Mouse (Mus musculus) MEL (cell line): ENCODE data around the gene Atg7. TPM values are rescaled to one million over a fixed set of nuclear protein-coding genes. Genes with fewer than 3 reads are reported as not detected.

Source experiments
- DNase-seq: peaks from one replicate; pipeline ENCODE4 v3.0.0; 2011; ENCODE audit warnings: low read depth, low spot score
- H3K27ac ChIP-seq: 2 replicates; pipeline ENCODE4 v1.5.1; 2012; ENCODE audit warnings: low read depth, mild to moderate bottlenecking, control low read depth, low read length, moderate library complexity; ENCODE audit not compliant: control insufficient read depth
- H3K27me3 ChIP-seq, 2 experiments: fragments of 150-350 bp in 1 of 2; sonication (generic) in 1 of 2; 2 replicates each; pipeline ENCODE4 v1.6.1; 2012; ENCODE audit warnings: low read length in 2 of 2, mild to moderate bottlenecking in 2 of 2, improper control_type of control experiment in 1 of 2, moderate library complexity in 1 of 2; ENCODE audit not compliant: insufficient read depth in 2 of 2, control insufficient read depth in 1 of 2
- H3K36me3 ChIP-seq, 2 experiments: 2 replicates each; pipeline ENCODE4 v1.6.1; 2012 to 2014; ENCODE audit warnings: low read length in 2 of 2, improper control_type of control experiment in 1 of 2, inconsistent platforms in 1 of 2, mild to moderate bottlenecking in 1 of 2; ENCODE audit not compliant: insufficient read depth in 2 of 2, control insufficient read depth in 1 of 2
- H3K4me1 ChIP-seq, 2 experiments: fragments of 150-350 bp in 1 of 2; sonication (generic) in 1 of 2; 2 replicates each; pipeline ENCODE4 v1.6.1; 2012; ENCODE audit warnings: low read length in 2 of 2, improper control_type of control experiment in 1 of 2, mild to moderate bottlenecking in 1 of 2; ENCODE audit not compliant: insufficient read depth in 2 of 2, control insufficient read depth in 1 of 2
- H3K4me3 ChIP-seq, 2 experiments: fragments of 150-350 bp in 1 of 2; sonication (generic) in 1 of 2; 2 replicates each; pipeline ENCODE4 v1.5.1; 2012; ENCODE audit warnings: low read depth in 2 of 2, low read length in 2 of 2, mild to moderate bottlenecking in 2 of 2, moderate library complexity in 2 of 2, control low read depth in 1 of 2, improper control_type of control experiment in 1 of 2; ENCODE audit not compliant: control insufficient read depth in 1 of 2, insufficient read depth in 1 of 2
- H3K79me2 ChIP-seq: 2 replicates; pipeline ENCODE4 v1.6.1; 2012; ENCODE audit warnings: mild to moderate bottlenecking, low read length, moderate library complexity; ENCODE audit not compliant: control insufficient read depth, poor library complexity, insufficient read depth
- H3K9ac ChIP-seq: 2 replicates; pipeline ENCODE4 v1.6.1; 2012; ENCODE audit warnings: low read depth, mild to moderate bottlenecking, control low read depth, low read length, moderate library complexity; ENCODE audit not compliant: control insufficient read depth, poor library complexity, severe bottlenecking
- H3K9me3 ChIP-seq: fragments of 150-350 bp; sonication (generic); replicated peaks from 2 replicates; pipeline ENCODE4 v1.6.1; 2012; ENCODE audit warnings: mild to moderate bottlenecking, low read length, improper control_type of control experiment, moderate library complexity; ENCODE audit not compliant: insufficient read depth
- BHLHE40 ChIP-seq: IDR thresholded peaks from 2 replicates; pipeline ENCODE4 v1.6.1; 2012; ENCODE audit warnings: low read depth, mild to moderate bottlenecking, inconsistent platforms, low read length, improper control_type of control experiment, borderline replicate concordance
- CHD2 ChIP-seq: IDR thresholded peaks from 2 replicates; pipeline ENCODE4 v1.6.1; 2011; ENCODE audit warnings: low read length, improper control_type of control experiment
- CTCF ChIP-seq, 3 experiments: IDR thresholded peaks in 2 of 3; conservative IDR thresholded peaks in 1 of 3; 2 replicates each; pipeline ENCODE4 v1.5.1; 2011 to 2012; ENCODE audit warnings: low read length in 3 of 3, low read depth in 2 of 3, mild to moderate bottlenecking in 2 of 3, improper control_type of control experiment in 1 of 3, inconsistent platforms in 1 of 3, mixed read lengths in 1 of 3, moderate library complexity in 1 of 3; ENCODE audit not compliant: control insufficient read depth in 1 of 3, insufficient read depth in 1 of 3, poor library complexity in 1 of 3, severe bottlenecking in 1 of 3
- E2F4 ChIP-seq: IDR thresholded peaks from 2 replicates; pipeline ENCODE4 v1.6.1; 2011; ENCODE audit warnings: low read depth, low read length, improper control_type of control experiment, borderline replicate concordance
- ELF1 ChIP-seq: IDR thresholded peaks from 2 replicates; pipeline ENCODE4 v1.6.1; 2014; ENCODE audit warnings: low read depth, mild to moderate bottlenecking, inconsistent platforms, low read length, improper control_type of control experiment, moderate library complexity
- EP300 ChIP-seq, 2 experiments: IDR thresholded peaks; 2 replicates each; pipeline ENCODE4 v1.6.1; 2011; ENCODE audit warnings: improper control_type of control experiment in 2 of 2, low read length in 2 of 2, low read depth in 1 of 2, mild to moderate bottlenecking in 1 of 2
- ETS1 ChIP-seq: IDR thresholded peaks from 2 replicates; pipeline ENCODE4 v1.6.1; 2012; ENCODE audit warnings: low read depth, mild to moderate bottlenecking, inconsistent platforms, low read length, improper control_type of control experiment, moderate library complexity
- MAX ChIP-seq: IDR thresholded peaks from 2 replicates; pipeline ENCODE4 v1.6.1; 2011; ENCODE audit warnings: low read length, improper control_type of control experiment
- MAZ ChIP-seq: IDR thresholded peaks from 2 replicates; pipeline ENCODE4 v1.6.1; 2012; ENCODE audit warnings: low read depth, mild to moderate bottlenecking, inconsistent platforms, low read length, improper control_type of control experiment
- NELFE ChIP-seq: IDR thresholded peaks from 2 replicates; pipeline ENCODE4 v1.6.1; 2011; ENCODE audit warnings: low read depth, low read length, improper control_type of control experiment
- POLR2AphosphoS2 ChIP-seq: IDR thresholded peaks from 2 replicates; pipeline ENCODE4 v1.6.1; 2011; ENCODE audit warnings: low read length, improper control_type of control experiment
- POLR2AphosphoS5 ChIP-seq: IDR thresholded peaks from 2 replicates; pipeline ENCODE4 v1.6.1; 2012; ENCODE audit warnings: low read depth, borderline replicate concordance, mild to moderate bottlenecking, inconsistent platforms, low read length, moderate library complexity, mixed read lengths
- RAD21 ChIP-seq: IDR thresholded peaks from 2 replicates; pipeline ENCODE4 v1.6.1; 2011; ENCODE audit warnings: mild to moderate bottlenecking, low read depth, low read length, improper control_type of control experiment
- RCOR1 ChIP-seq: IDR thresholded peaks from 2 replicates; pipeline ENCODE4 v1.6.1; 2012; ENCODE audit warnings: low read depth, mild to moderate bottlenecking, inconsistent platforms, low read length, improper control_type of control experiment
- SIN3A ChIP-seq: IDR thresholded peaks from 2 replicates; pipeline ENCODE4 v1.6.1; 2012; ENCODE audit warnings: low read length, improper control_type of control experiment, inconsistent platforms
- SMC3 ChIP-seq: IDR thresholded peaks from 2 replicates; pipeline ENCODE4 v1.6.1; 2011; ENCODE audit warnings: low read depth, low read length, improper control_type of control experiment
- TAL1 ChIP-seq: IDR thresholded peaks from 2 replicates; pipeline ENCODE4 v1.6.1; 2012; ENCODE audit warnings: mild to moderate bottlenecking, inconsistent platforms, low read length, moderate library complexity, mixed read lengths
- TBP ChIP-seq: IDR thresholded peaks from 2 replicates; pipeline ENCODE4 v1.8.0; 2011; ENCODE audit warnings: low read depth, low read length, improper control_type of control experiment
- TCF12 ChIP-seq: IDR thresholded peaks from 2 replicates; pipeline ENCODE4 v1.6.1; 2014; ENCODE audit warnings: low read depth, mild to moderate bottlenecking, inconsistent platforms, low read length, improper control_type of control experiment, moderate library complexity
- USF2 ChIP-seq, 2 experiments: IDR thresholded peaks; 2 replicates each; pipeline ENCODE4 v1.6.1; 2011 to 2012; ENCODE audit warnings: improper control_type of control experiment in 2 of 2, low read length in 2 of 2, borderline replicate concordance in 1 of 2, inconsistent platforms in 1 of 2, low read depth in 1 of 2, mild to moderate bottlenecking in 1 of 2; ENCODE audit not compliant: insufficient read depth in 1 of 2
- ZC3H11A ChIP-seq: IDR thresholded peaks from 2 replicates; pipeline ENCODE4 v1.6.1; 2012; ENCODE audit warnings: low read depth, mild to moderate bottlenecking, inconsistent platforms, low read length, improper control_type of control experiment
- ZKSCAN1 ChIP-seq: IDR thresholded peaks from 2 replicates; pipeline ENCODE4 v1.6.1; 2012; ENCODE audit warnings: low read depth, mild to moderate bottlenecking, inconsistent platforms, low read length, improper control_type of control experiment, moderate library complexity
- polyA plus RNA-seq, 2 experiments: library from polyadenylated mRNA; stranded (reverse) in 1 of 2; unstranded in 1 of 2; fragments of >175 nt in 1 of 2; fragments of >200 nt in 1 of 2; gene quantifications; 2 replicates each; pipeline versions ENCODE4 v1.2.1 to v1.2.4; 2012; ENCODE audit warnings: low replicate concordance in 2 of 2, low read depth in 1 of 2; ENCODE audit not compliant: insufficient read length in 2 of 2, insufficient read depth in 1 of 2, missing spikeins in 1 of 2
- total RNA-seq: library from RNA; depleted of rRNA; stranded (reverse); fragments of 300-350 nt; gene quantifications from 2 replicates; pipeline ENCODE4 v1.2.3, GENCODE M21; 2012

The Atg7 gene
- total and polyA plus RNA-seq, 3 experiments = 14.6 TPM; not detected in 1

DNA sequence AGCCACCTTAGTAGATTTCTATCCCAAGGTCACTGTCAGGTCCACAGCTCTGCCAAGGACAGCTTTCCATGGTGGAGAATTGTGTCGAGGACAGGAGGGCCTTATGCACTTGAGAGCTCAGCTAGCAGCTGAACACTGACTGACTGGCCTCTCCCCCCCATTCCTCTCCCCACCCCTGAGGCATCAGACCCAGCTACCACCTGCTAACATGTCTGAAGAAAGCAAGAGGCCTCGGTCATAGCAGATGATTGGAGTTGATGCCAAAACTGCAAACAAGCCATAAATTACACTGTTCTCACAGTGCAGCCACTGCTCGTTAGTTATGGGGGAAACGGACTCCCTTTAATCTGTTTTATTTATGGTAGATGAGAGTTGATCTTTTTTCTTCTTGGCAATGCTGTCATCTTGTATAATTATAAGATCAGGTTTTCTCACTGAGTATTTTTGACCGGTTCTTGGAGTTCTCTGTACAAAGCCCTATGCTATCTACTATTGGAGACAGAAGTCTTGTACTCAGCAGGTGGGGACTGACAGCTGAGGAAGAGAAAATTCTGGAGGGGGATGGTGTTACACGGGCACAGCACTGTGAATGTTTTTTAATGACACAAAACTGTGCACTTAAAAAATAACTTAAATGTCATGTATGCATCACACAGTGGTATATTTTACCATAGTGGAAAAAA is 171.4 kb downstream of the Atg7 start:
- H3K9me3 ChIP-seq = no peaks in the 10 kb centered on the region

DNA sequence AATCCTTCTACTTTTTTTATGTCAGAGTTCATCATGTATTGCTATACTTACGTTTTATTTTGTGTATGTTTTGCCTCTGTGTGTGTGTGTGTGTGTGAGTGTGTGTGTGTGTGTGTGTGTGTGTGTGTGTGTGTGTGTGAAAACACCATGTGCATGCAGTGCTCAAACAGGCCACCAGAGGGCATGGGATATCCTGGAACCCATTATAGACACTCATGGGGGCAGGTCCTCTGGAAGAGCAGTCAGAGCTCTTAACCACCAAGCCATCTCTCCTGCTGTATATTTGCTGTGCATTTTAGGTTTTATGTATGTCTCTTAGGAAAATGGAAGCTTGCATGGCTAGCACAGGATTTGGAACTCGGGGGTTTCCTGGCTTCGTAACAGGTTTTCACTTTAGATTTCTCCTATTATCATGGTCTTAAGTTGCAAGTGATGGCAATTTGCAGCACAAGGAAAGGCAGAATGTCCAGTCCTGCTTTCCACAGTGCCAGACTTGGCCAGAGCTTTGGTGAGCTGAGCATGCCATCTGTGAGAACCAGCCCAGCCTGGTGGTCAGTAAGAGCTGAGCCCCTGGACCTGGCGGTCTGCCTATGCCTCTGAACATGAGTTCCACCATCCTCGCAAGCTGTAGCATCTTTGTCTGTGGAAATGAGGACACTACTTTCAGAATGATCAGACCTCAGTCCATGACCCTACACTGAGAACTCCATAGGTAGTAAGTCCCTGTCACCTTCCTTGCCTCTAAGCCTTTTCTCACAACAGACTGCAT is 172.2 kb downstream of the Atg7 start:
- no peak for TF ChIP-seq ZKSCAN1
- TF ChIP-seq SMC3 = peak; percentile 64
- peak; percentile 37 to 56 (median 56); a peak in 5 of 6 replicates for TF ChIP-seq CTCF (IDR thresholded peaks at IDR 0.05 in 2 of 3, conservative IDR thresholded peaks at IDR 0.05 in 1 of 3; ENCODE audit: control insufficient read depth in 1 of 3, insufficient read depth in 1 of 3, low read depth in 2 of 3, low read length in 3 of 3, poor library complexity in 1 of 3, severe bottlenecking in 1 of 3)
- TF ChIP-seq ZC3H11A = peak; percentile 25; the same call in 1 of the 2 replicates
- TF ChIP-seq RAD21 = peak; percentile 38
- H3K9me3 ChIP-seq = no peaks in the 10 kb centered on the region
- no peak overlapping the region for H3K9ac ChIP-seq
- no peak overlapping the region for H3K27ac ChIP-seq
- no peaks in the 10 kb centered on the region for H3K27me3 ChIP-seq
- no peaks in the 10 kb centered on the region for H3K79me2 ChIP-seq
- H3K36me3 ChIP-seq = peaks cover 0 to 27% of the 10 kb centered on the region in 2 experiments; a peak in 2 of 4 replicates
- H3K4me1 ChIP-seq = peaks cover 6 to 27% of the 10 kb centered on the region in 2 experiments
- peak; percentile 52 for DNase-seq
- H3K4me3 ChIP-seq = no peak overlapping the region

More for the DNA sequence above, 171.4 kb downstream of the Atg7 start:
- peaks cover 6 to 23% of the 10 kb centered on the region in 2 experiments for H3K4me1 ChIP-seq
- H3K9ac ChIP-seq = no peak overlapping the region
- peaks cover 0 to 21% of the 10 kb centered on the region in 2 experiments; a peak in 2 of 4 replicates for H3K36me3 ChIP-seq
- DNase-seq = no peak
- H3K27ac ChIP-seq = no peak overlapping the region
- no peaks in the 10 kb centered on the region for H3K79me2 ChIP-seq
- H3K4me3 ChIP-seq = no peak overlapping the region
- TF ChIP-seq ZKSCAN1 (no peak), POLR2AphosphoS2 (no peak), NELFE (no peak)
- no peaks in the 10 kb centered on the region for H3K27me3 ChIP-seq

DNA sequence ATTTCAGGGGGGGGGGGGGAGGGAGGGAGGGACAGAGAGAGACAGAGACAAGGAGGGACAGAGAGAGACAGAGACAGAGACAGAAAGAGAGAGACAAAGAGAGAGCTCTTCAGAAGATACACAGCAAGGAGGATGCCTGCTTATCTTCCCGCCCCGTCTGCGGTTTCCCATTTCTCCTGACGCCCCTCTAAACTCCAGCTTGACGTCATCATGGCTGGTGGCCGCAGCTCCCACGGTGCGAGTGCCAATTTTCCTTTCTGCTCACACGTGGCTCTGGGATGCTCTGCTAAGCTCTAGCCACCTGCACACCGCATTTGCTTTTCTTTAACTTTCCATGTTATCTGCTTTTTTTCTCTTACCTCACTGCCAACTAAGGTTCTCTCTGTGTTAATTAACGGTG is 175.1 kb downstream of the Atg7 start:
- Histone ChIP-seq H3K36me3 (peaks cover 0 to 31% of the 10 kb centered on the region in 2 experiments; a peak in 2 of 4 replicates), H3K4me1 (peaks cover 6 to 32% of the 10 kb centered on the region in 2 experiments), H3K79me2 (no peaks in the 10 kb centered on the region), H3K9me3 (no peaks in the 10 kb centered on the region), H3K9ac (no peak overlapping the region), H3K27me3 (no peaks in the 10 kb centered on the region), H3K27ac (no peak overlapping the region), H3K4me3 (no peak overlapping the region)
- peak; percentile 77 for DNase-seq
- TF ChIP-seq MAZ (peak; percentile 41; the same call in 1 of the 2 replicates), POLR2AphosphoS2 (no peak), SMC3 (peak; percentile 15; the same call in 1 of the 2 replicates), TAL1 (peak; percentile 68), SIN3A (peak; percentile 47; the same call in 1 of the 2 replicates), TBP (no peak), MAX (peak; percentile 41; the same call in 1 of the 2 replicates), BHLHE40 (peak; percentile 24; the same call in 1 of the 2 replicates), CHD2 (no peak), POLR2AphosphoS5 (no peak), E2F4 (peak; percentile 76), ETS1 (peak; percentile 85), TCF12 (peak; percentile 66), CTCF (IDR thresholded peaks at IDR 0.05 in 2 of 3, conservative IDR thresholded peaks at IDR 0.05 in 1 of 3; ENCODE audit: control insufficient read depth in 1 of 3, insufficient read depth in 1 of 3, low read depth in 2 of 3, low read length in 3 of 3, poor library complexity in 1 of 3, severe bottlenecking in 1 of 3) (no peak), ELF1 (no peak), RCOR1 (0 out of 2 replicates have a peak, but pooled peaks have one; percentile 39), EP300 (IDR thresholded peaks at IDR 0.05; ENCODE audit: low read depth in 1 of 2, low read length in 2 of 2) (peak; percentile 60 to 63; a peak in 3 of 4 replicates), USF2 (IDR thresholded peaks at IDR 0.05; ENCODE audit: borderline replicate concordance in 1 of 2, insufficient read depth in 1 of 2, low read depth in 1 of 2, low read length in 2 of 2) (no peak)
